Mouse (Mus musculus): ENCODE measurements around the gene Lmna.
A peak's percentile ranks its signal among the peaks of the same experiment; 100 is the strongest.

Lmna gene

GRCm38 (mm10) chr3:88538271-88539145, 28.8 kb upstream of the Lmna start:
- no peak for DNase-seq

GRCm38 (mm10) chr3:88537146-88537545, 27.4 kb upstream of the Lmna start:
- DNase-seq = no peak

DNA sequence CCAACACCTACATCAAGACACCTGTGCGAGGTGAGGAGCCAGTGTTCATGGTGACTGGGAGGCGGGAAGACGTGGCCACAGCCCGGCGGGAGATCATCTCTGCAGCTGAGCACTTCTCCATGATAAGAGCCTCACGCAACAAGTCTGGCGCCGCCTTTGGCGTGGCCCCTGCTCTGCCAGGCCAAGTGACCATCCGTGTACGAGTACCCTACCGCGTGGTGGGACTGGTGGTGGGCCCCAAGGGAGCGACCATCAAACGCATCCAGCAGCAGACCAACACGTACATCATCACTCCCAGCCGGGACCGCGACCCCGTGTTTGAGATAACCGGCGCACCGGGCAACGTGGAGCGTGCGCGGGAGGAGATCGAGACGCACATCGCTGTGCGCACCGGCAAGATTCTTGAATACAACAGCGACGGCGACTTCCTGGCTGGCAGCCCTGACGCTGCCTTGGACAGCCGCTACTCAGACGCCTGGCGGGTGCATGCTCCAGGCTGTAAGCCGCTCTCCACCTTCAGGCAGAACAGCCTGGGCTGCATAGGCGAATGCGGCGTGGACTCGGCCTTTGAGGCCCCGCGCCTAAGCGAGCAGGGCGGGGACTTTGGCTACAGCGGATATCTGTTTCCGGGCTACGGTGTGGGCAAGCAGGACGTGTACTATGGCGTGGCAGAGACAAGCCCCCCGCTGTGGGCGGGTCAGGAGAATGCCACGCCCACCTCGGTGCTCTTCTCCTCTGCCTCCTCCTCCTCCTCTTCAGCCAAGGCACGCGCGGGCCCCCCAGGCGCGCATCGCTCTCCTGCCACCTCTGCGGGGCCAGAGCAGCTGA, 26.6 kb upstream of the Lmna start:
- DNase-seq = peak; percentile 88

DNA sequence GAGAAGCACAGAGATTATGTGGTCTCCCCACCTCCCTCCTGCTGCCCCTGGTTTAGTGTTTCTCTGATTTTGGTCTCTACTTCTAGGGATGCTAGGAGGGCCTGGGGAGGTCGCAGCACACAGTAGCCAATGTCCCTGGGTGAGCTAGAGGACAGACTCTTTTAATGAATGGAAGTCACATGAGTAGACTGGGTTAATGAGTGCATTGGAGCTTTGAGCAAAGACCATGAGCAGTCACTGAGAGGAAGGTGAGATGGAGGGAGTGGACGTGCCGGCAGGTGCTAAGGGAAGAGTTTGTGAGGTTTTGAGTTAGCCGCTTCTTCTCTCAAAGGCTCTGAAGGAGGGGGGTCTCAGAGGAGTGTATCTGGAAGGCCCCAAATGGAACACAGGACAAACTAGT, 25.8 kb upstream of the Lmna start:
- no peak for DNase-seq

- DNase-seq = no peak
These were observed 25.2 kb upstream of the Lmna start for GRCm38 (mm10) chr3:88535005-88535404.

DNA sequence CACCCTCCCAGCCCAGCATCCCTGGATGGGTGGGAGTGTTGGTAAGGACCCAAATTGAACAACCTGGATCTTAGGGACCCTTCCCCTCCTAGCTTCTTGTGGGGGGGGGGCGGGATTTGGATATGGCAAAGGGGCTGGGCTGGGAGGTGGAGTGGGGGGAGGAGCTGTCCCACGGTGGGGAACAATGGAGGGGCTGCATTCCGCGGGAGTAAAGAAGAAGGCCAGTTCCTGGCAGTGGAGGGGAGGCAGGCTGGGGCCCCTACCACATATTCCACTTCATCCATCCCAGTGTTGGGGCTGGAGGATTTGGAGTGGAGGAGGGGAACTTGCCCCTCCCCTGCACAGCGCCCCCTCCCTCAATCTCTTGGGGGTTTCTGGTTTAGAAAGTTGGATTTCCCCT, 23.9 kb upstream of the Lmna start:
- peak; percentile 39 for DNase-seq

DNA sequence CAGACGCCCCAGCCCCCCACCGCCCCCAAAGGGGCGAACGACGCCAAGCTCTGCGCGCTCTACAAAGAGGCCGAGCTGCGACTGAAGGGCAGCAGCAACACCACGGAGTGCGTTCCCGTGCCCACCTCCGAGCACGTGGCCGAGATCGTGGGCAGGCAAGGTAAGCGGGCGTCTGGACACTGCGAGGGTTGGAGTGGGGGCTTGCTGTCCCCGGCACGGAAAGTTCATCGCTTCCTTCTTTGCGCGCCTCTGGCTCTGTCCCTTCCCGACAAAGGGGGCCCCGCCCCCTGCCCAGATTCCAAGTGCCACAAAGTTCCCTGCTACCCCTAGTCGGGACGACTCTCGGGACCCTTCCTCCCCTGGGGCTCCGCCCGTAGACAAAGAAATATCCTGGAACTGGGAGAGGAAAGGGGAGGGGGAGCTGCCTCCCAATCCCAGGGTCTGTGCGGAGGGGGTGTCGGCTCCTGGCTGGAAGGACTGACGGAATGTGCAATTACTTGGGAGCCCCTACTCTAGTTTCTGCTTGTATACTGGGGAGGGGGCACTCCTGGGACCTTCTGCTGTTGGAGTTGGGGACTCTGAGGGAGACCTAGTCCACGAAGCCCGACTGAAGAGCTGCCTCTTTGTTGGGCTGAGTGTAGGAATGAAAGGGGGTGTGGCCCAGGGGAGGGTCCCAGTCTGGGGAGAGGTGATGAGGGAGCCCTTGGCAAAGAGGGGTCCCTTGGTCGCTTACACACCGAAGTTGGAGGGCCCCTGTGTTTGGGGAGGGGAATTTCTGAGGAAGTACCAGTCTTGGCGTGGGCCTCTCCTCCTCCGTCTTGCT, 23.1 kb upstream of the Lmna start:
- DNase-seq = peak; percentile 70

- no peak for DNase-seq
These were observed 22.5 kb upstream of the Lmna start, which contains the start of gene Mex3a for GRCm38 (mm10) chr3:88532299-88532674. Gene Mex3a, plus strand, starts transcription at chr3:88532395.

GRCm38 (mm10) chr3:88531348-88532298, 21.9 kb upstream of the Lmna start:
- peak; percentile 86 for DNase-seq

DNA sequence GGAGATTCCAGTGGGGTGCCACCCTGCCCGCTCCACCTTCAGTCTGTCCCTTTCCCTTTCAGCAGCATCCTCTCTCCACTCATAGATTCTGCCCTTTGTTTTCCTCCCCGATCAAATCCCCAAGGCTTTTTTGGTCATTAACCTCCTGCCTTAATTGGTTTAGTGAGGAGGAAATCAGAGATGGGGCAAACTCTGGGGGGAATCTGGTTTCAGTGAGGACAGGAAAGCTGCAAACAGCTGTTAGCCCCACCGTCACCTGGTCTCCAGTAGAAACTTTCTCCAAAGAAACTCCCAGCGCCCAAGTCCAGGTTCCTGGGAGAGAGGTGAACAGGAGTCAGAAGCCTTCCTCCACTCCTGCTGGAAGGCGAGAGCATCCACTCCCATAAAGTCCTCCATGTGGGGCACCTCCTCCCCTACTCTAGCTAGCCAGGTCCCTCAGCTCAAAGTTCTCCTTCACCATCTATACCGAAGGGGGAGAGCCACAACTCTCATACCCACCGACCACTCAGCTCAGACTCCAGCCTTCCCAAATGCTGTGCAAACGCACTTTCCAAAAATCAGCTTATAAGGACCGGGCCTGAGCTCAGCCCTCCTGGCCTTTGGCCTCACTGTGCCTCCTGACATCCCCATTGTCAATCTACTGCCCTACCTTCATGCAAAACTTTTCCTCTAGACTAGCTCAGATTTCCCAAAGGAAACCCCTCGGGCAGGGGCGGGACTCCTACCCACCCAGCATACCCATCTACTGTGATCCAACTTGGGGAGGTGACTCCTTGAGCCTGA, 20.5 kb upstream of the Lmna start:
- DNase-seq = no peak

- DNase-seq = no peak
These were observed 19.6 kb upstream of the Lmna start for GRCm38 (mm10) chr3:88529204-88530000.

GRCm38 (mm10) chr3:88528646-88529045, 18.9 kb upstream of the Lmna start:
- DNase-seq = no peak

GRCm38 (mm10) chr3:88527565-88527964, 17.8 kb upstream of the Lmna start:
- DNase-seq = no peak

DNA sequence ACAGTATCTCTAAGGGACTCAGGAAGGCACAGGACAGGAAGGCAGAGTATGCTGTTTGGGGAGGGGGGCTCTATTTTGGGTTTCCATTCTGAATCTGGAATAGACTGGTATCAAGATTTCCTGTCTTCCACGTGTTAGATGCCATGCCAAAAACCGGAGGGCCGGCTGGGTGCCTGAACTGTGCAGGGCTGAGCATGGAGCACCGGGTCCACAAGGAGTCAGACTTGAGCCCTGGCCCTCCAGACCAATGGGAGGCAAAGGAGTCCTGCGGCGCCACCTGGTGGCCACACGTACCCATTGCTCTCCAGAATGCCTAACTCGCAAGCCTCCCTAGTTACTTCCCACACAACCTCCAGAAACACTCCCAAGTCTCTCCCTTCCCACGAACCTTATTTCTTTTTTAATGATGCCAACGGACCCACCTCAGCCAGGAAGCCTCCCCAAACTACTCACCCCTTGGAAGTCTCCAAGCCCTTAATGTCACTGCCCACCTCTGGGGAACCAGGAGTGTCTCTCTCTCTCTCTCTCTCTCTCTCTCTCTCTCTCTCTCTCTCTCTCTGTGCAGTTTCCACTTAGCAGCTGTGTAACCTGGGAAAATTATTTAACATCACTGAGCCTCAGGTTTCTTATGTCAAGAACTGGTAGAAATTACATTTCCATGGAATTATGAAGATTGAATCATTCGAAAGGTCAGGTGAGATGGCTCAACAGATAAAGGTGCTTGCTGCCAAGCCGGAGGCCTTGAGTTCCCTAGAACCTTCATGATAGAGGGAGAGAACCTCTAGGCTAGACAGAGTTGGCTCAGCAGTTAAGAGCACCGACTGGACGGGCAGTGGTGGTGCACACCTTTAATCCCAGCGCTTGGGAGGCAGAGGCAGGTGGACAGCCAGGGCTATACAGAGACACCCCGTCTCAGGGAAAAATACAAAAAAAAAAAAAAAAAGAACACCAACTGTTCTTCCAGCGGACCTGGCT, 16.7 kb upstream of the Lmna start:
- peak; percentile 86 for DNase-seq

DNA sequence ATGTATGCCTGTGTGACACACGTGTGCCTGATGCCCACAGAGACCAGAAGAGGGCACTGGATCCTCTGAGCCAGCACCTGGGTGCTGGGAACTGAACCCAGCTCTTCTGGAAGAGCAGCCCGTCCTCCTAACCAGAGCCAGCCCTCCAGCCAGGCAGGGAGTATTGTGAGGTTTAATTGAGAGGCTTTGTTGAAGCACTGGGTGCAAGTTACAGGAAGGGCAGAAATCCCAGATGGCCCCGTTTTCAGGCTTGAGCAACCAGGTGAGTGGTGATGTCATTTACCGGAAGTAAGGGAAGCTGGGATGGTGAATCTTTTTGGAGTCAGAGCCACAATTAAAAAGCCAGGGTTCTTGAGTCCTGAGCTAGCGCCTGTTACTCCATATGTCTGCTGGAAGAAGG, 15.3 kb upstream of the Lmna start:
- DNase-seq = peak; percentile 15

DNA sequence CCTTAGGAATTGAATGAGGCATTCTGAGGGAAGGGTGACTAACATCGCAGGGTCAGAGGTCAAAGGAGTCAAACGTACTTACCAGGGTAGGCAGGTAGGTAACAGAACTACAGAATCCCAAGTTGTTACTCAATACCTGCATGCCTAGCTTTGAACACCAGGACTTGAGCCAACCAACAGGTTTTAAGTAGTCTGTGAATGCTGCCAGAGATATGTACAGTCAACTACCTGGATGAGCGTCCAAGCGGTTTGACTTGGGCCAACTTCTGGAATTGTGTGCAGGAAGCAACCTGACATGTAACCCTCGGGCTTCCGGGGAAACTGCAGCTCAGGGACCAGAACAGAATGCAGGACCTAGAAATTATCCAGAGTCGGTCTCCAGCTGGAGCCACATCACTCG, 13.3 kb upstream of the Lmna start:
- DNase-seq = no peak

- DNase-seq = peak; percentile 42
These were observed 12.1 kb upstream of the Lmna start for GRCm38 (mm10) chr3:88521803-88522331.

DNA sequence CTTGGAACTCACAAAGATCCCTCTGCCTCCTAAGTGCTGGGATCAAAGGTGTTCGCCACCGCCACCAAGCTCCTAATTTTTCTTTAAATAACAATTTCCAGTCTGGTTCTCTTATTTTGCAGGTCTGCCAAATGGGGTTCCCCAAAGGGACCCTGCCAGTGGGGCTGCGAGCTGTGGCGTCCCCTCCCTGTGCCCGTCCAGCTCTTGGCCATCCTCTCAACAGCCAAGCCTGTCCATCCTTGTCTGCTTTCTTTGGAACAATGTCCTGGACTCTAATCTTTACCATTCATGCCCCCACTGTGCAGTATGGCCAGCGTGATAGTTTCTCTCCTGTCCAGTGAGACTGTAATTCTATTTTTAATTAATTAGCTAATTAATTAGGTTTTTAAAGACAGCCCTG, 11.4 kb upstream of the Lmna start:
- no peak for DNase-seq

DNA sequence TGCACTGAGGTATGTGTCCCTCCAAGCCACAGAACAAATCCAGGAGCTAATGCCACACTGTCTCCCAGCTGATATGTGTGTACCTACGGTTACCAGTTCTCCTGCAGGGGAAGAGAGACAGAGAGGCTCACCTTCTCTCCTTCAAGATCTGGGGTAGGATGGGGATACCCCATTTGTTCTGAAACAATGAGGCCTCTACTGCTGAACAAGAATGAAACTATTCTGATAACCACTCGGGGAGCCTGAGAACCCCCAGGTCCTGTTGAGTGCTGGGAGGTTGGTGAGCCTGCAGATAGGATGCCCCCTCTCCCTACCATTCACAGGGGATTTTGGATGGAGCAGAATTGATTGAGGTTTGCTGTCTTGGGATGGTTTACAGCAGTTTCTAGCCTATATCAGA, 10.3 kb upstream of the Lmna start:
- DNase-seq = no peak

Data from cerebellum, adult 11-12 months (tissue).